Mouse (Mus musculus) spleen, adult 2 months (tissue): ENCODE results near the gene Rd3. TPM values are rescaled to one million over a fixed set of nuclear protein-coding genes. Genes with fewer than 3 reads are reported as not detected.

Experiments used
- DNase-seq, 2 experiments: peaks; one replicate each; pipeline versions ENCODE4 v3.0.0 to v3.0.0-alpha.2; 2012 to 2021; ENCODE audit warnings: low spot score in 2 of 2, low read depth in 1 of 2
- H3K27ac ChIP-seq: fragments of 200-500 bp; 2 replicates; pipeline ENCODE4 v1.5.1; 2012; ENCODE audit warnings: low read length, inconsistent platforms; ENCODE audit not compliant: insufficient read depth
- H3K27me3 ChIP-seq: fragments of 200-500 bp; 2 replicates; pipeline ENCODE4 v1.6.1; 2012; ENCODE audit warnings: mild to moderate bottlenecking, moderate library complexity, low read length, inconsistent platforms; ENCODE audit not compliant: control insufficient read depth, insufficient read depth
- H3K36me3 ChIP-seq: fragments of 200-500 bp; 2 replicates; pipeline ENCODE4 v1.6.1; 2012; ENCODE audit warnings: mild to moderate bottlenecking, low read length, inconsistent platforms; ENCODE audit not compliant: control insufficient read depth, insufficient read depth
- H3K4me1 ChIP-seq: fragments of 200-500 bp; 2 replicates; pipeline ENCODE4 v1.6.1; 2011; ENCODE audit warnings: inconsistent platforms; ENCODE audit not compliant: control insufficient read depth, insufficient read depth, insufficient read length
- H3K4me3 ChIP-seq: fragments of 200-500 bp; 2 replicates; pipeline ENCODE4 v1.5.1; 2011; ENCODE audit warnings: mild to moderate bottlenecking, inconsistent platforms; ENCODE audit not compliant: insufficient read depth, insufficient read length; ENCODE audit errors: extremely low read depth
- CTCF ChIP-seq: fragments of 200-500 bp; IDR thresholded peaks from 2 replicates; pipeline ENCODE4 v1.5.1; 2011; ENCODE audit warnings: mild to moderate bottlenecking, inconsistent platforms; ENCODE audit not compliant: insufficient read depth, insufficient read length, insufficient replicate concordance; ENCODE audit errors: extremely low read depth
- POLR2A ChIP-seq: fragments of 200-500 bp; IDR thresholded peaks from 2 replicates; pipeline ENCODE4 v1.6.1; 2011; ENCODE audit warnings: low read depth, low read length, inconsistent platforms
- WGBS: fragments of 180-500 bp; shearing (Covaris S2); methylation state at CpG from one replicate; pipeline ENCODE4 v1.1.7; 2018; 5-methylcytosine and 5-hydroxymethylcytosine counted together
- polyA plus RNA-seq: library from polyadenylated mRNA; depleted of rRNA; stranded (reverse); fragments of >200 nt; gene quantifications from 2 replicates; pipeline ENCODE4 v1.2.3, GENCODE M21; 2012

The Rd3 gene
- polyA plus RNA-seq, 1 experiment: 0.29 TPM

GRCm38 (mm10) chr1:191952733-191953335 is 24.3 kb upstream of the Rd3 start:
- TF ChIP-seq CTCF: no peak
- TF ChIP-seq POLR2A: no peak
- H3K36me3 ChIP-seq: no peaks in the 10 kb centered on the region
- H3K4me3 ChIP-seq: no peak overlapping the region
- H3K27me3 ChIP-seq: no peaks in the 10 kb centered on the region
- no peak overlapping the region for H3K27ac ChIP-seq
- 95% methylated on average over 11 of the region's 11 CpGs for WGBS
- no peak for DNase-seq
- H3K4me1 ChIP-seq: peaks cover 16% of the 10 kb centered on the region; the same call in 1 of the 2 replicates

- Histone ChIP-seq H3K27ac (peak overlapping the region; percentile 76), H3K4me1 (peaks cover 16% of the 10 kb centered on the region; the same call in 1 of the 2 replicates), H3K4me3 (no peak overlapping the region), H3K27me3 (no peaks in the 10 kb centered on the region), H3K36me3 (no peaks in the 10 kb centered on the region)
- 1% methylated on average over 3 of the region's 3 CpGs for WGBS
- TF ChIP-seq POLR2A: no peak
- DNase-seq: peak in 1 of 2 experiments; percentile 8
These were observed 22.1 kb upstream of the Rd3 start for GRCm38 (mm10) chr1:191955101-191955500.

- TF ChIP-seq CTCF (no peak), POLR2A (no peak)
- H3K4me1 ChIP-seq: peaks cover 16% of the 10 kb centered on the region; the same call in 1 of the 2 replicates
- 25% methylated on average over 3 of the region's 3 CpGs for WGBS
- H3K36me3 ChIP-seq: no peaks in the 10 kb centered on the region
- H3K4me3 ChIP-seq: peak overlapping the region; percentile 40
- H3K27ac ChIP-seq: peak overlapping the region; percentile 61
- no peaks in the 10 kb centered on the region for H3K27me3 ChIP-seq
- DNase-seq: no peak
These were observed 20.9 kb upstream of the Rd3 start for GRCm38 (mm10) chr1:191956261-191956660.

- H3K36me3 ChIP-seq: no peaks in the 10 kb centered on the region
- DNase-seq: no peak
- 65% methylated on average over 2 of the region's 2 CpGs for WGBS
- peak overlapping the region; percentile 61 for H3K27ac ChIP-seq
- H3K4me1 ChIP-seq: peaks cover 16% of the 10 kb centered on the region; the same call in 1 of the 2 replicates
- no peaks in the 10 kb centered on the region for H3K27me3 ChIP-seq
- TF ChIP-seq POLR2A (no peak), CTCF (no peak)
- peak overlapping the region; percentile 10; the same call in 1 of the 2 replicates for H3K4me3 ChIP-seq
These were observed 20.3 kb upstream of the Rd3 start for GRCm38 (mm10) chr1:191956871-191957270.

GRCm38 (mm10) chr1:191957321-191957720 is 19.8 kb upstream of the Rd3 start:
- no peak overlapping the region for H3K27ac ChIP-seq
- DNase-seq: no peak
- WGBS: 85% methylated on average over 3 of the region's 3 CpGs
- no peaks in the 10 kb centered on the region for H3K27me3 ChIP-seq
- no peak overlapping the region for H3K4me3 ChIP-seq
- TF ChIP-seq POLR2A (no peak), CTCF (no peak)
- peaks cover 16% of the 10 kb centered on the region; the same call in 1 of the 2 replicates for H3K4me1 ChIP-seq
- no peaks in the 10 kb centered on the region for H3K36me3 ChIP-seq

- WGBS: 48% methylated on average over 2 of the region's 2 CpGs
- DNase-seq: no peak
- no peaks in the 10 kb centered on the region for H3K27me3 ChIP-seq
- peaks cover 8% of the 10 kb centered on the region; the same call in 1 of the 2 replicates for H3K4me1 ChIP-seq
- no peak overlapping the region for H3K4me3 ChIP-seq
- no peak overlapping the region for H3K27ac ChIP-seq
- H3K36me3 ChIP-seq: no peaks in the 10 kb centered on the region
- no peak for TF ChIP-seq POLR2A
- TF ChIP-seq CTCF: no peak
These were observed 16.2 kb upstream of the Rd3 start for GRCm38 (mm10) chr1:191960946-191961345.

GRCm38 (mm10) chr1:191963413-191963812 is 13.8 kb upstream of the Rd3 start:
- TF ChIP-seq CTCF: no peak
- TF ChIP-seq POLR2A: no peak
- Histone ChIP-seq H3K27ac (no peak overlapping the region), H3K27me3 (no peaks in the 10 kb centered on the region), H3K4me3 (no peak overlapping the region), H3K4me1 (no peaks in the 10 kb centered on the region), H3K36me3 (no peaks in the 10 kb centered on the region)
- no peak for DNase-seq
- 81% methylated on average over 3 of the region's 3 CpGs for WGBS
